Mouse (Mus musculus): ENCODE measurements around the gene Zdhhc19. TPM values are rescaled to one million over a fixed set of nuclear protein-coding genes. Genes with fewer than 3 reads are reported as not detected.
A peak's percentile ranks its signal among the peaks of the same experiment; 100 is the strongest.

Zdhhc19 gene
- total and polyA plus RNA-seq, 3 experiments, result 0.58 to 1.4 TPM; not detected in 1

DNA sequence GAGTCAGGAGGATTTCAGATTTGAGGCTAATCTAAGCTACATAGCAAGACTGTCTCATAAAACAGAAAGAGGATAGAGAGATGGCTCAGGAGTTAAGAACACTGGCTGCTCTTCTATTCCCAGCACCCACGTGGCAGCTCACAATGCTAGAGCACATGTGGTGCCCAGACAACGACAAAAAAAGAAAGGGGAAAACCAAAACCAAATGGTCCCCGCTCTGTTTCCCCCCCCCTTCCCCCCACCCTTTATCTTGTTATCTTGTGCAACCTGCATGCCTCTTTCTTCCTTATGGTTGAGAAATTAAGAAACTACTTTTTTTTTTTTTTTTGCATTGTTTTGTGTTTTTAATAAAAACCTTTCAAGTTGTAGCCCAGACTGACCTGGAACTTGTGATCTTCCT lies 27.6 kb upstream of the Zdhhc19 start:
- Histone ChIP-seq H3K36me3 (ENCODE audit: control insufficient read depth in 1 of 2, insufficient read depth in 2 of 2, low read length in 2 of 2) (peaks cover 14 to 22% of the 10 kb centered on the region in 2 experiments), H3K4me1 (ENCODE audit: control insufficient read depth in 1 of 2, insufficient read depth in 2 of 2, low read length in 2 of 2) (peaks cover 10 to 13% of the 10 kb centered on the region in 2 experiments), H3K9ac (ENCODE audit: control insufficient read depth, low read depth, low read length, poor library complexity, severe bottlenecking) (no peak overlapping the region), H3K4me3 (ENCODE audit: control insufficient read depth in 1 of 2, insufficient read depth in 1 of 2, low read depth in 2 of 2, low read length in 2 of 2) (no peak overlapping the region), H3K27me3 (ENCODE audit: control insufficient read depth in 1 of 2, insufficient read depth in 2 of 2, low read length in 2 of 2) (no peaks in the 10 kb centered on the region), H3K9me3 (replicated peaks; ENCODE audit: insufficient read depth, low read length) (no peaks in the 10 kb centered on the region), H3K79me2 (ENCODE audit: control insufficient read depth, insufficient read depth, low read length, poor library complexity) (no peaks in the 10 kb centered on the region), H3K27ac (ENCODE audit: control insufficient read depth, low read depth, low read length) (peak overlapping the region; percentile 45)
- peak; percentile 78 for DNase-seq (ENCODE audit: low read depth, low spot score)
- TF ChIP-seq GABPA (IDR thresholded peaks at IDR 0.05; ENCODE audit: low read depth, low read length), result no peak
- TF ChIP-seq USF2 (IDR thresholded peaks at IDR 0.05; ENCODE audit: borderline replicate concordance in 1 of 2, insufficient read depth in 1 of 2, low read depth in 1 of 2, low read length in 2 of 2), result no peak
- TF ChIP-seq JUND (IDR thresholded peaks at IDR 0.05; ENCODE audit: low read depth, low read length), result no peak
- TF ChIP-seq MYC (IDR thresholded peaks at IDR 0.05; ENCODE audit: low read depth, low read length), result peak; percentile 97
- peak; percentile 88 for TF ChIP-seq SIN3A (IDR thresholded peaks at IDR 0.05; ENCODE audit: low read length)
- TF ChIP-seq CHD2 (IDR thresholded peaks at IDR 0.05; ENCODE audit: low read length), result no peak
- TF ChIP-seq E2F4 (IDR thresholded peaks at IDR 0.05; ENCODE audit: borderline replicate concordance, low read depth, low read length), result no peak
- no peak for TF ChIP-seq ZC3H11A (IDR thresholded peaks at IDR 0.05; ENCODE audit: low read depth, low read length)
- TF ChIP-seq NRF1 (IDR thresholded peaks at IDR 0.05; ENCODE audit: insufficient read depth, low read depth, low read length, poor library complexity, severe bottlenecking), result no peak
- no peak for TF ChIP-seq NELFE (IDR thresholded peaks at IDR 0.05; ENCODE audit: low read depth, low read length)
- TF ChIP-seq ZMIZ1 (IDR thresholded peaks at IDR 0.05; ENCODE audit: low read depth, low read length), result no peak
- TF ChIP-seq POLR2AphosphoS2 (IDR thresholded peaks at IDR 0.05; ENCODE audit: low read length), result no peak
- no peak for TF ChIP-seq RCOR1 (IDR thresholded peaks at IDR 0.05; ENCODE audit: low read depth, low read length)
- TF ChIP-seq MEF2A (IDR thresholded peaks at IDR 0.05; ENCODE audit: extremely low read depth, insufficient replicate concordance, low read depth, low read length, poor library complexity, severe bottlenecking), result no peak
- TF ChIP-seq USF1 (IDR thresholded peaks at IDR 0.05; ENCODE audit: low read depth, low read length), result peak; percentile 78
- TF ChIP-seq EP300 (IDR thresholded peaks at IDR 0.05; ENCODE audit: low read depth in 1 of 2, low read length in 2 of 2), result peak in 1 of 2 experiments; percentile 73; a peak in 2 of 4 replicates
- no peak for TF ChIP-seq POLR2A (IDR thresholded peaks at IDR 0.05; ENCODE audit: control insufficient read depth in 1 of 2, insufficient read depth in 1 of 2, low read depth in 1 of 2, low read length in 2 of 2, poor library complexity in 1 of 2)
- TF ChIP-seq MAFK (IDR thresholded peaks at IDR 0.05; ENCODE audit: borderline replicate concordance, low read depth, low read length), result no peak
- TF ChIP-seq TCF12 (IDR thresholded peaks at IDR 0.05; ENCODE audit: low read depth, low read length), result peak; percentile 88
- peak; percentile 76 for TF ChIP-seq GATA1 (IDR thresholded peaks at IDR 0.05; ENCODE audit: low read depth, low read length)
- TF ChIP-seq MAX (IDR thresholded peaks at IDR 0.05; ENCODE audit: low read length), result peak; percentile 96
- no peak for TF ChIP-seq ZKSCAN1 (IDR thresholded peaks at IDR 0.05; ENCODE audit: low read depth, low read length)
- no peak for TF ChIP-seq BHLHE40 (IDR thresholded peaks at IDR 0.05; ENCODE audit: borderline replicate concordance, low read depth, low read length)
- TF ChIP-seq MXI1 (IDR thresholded peaks at IDR 0.05; ENCODE audit: low read depth, low read length), result peak; percentile 99
- TF ChIP-seq ETS1 (IDR thresholded peaks at IDR 0.05; ENCODE audit: low read depth, low read length), result peak; percentile 81
- peak; percentile 66; the same call in 1 of the 2 replicates for TF ChIP-seq MAZ (IDR thresholded peaks at IDR 0.05; ENCODE audit: low read depth, low read length)
- TF ChIP-seq TAL1 (IDR thresholded peaks at IDR 0.05; ENCODE audit: low read length), result no peak; the same call in 1 of the 2 replicates
- no peak for TF ChIP-seq TBP (IDR thresholded peaks at IDR 0.05; ENCODE audit: low read depth, low read length)
- no peak for TF ChIP-seq KAT2A (conservative IDR thresholded peaks at IDR 0.05; ENCODE audit: low read depth, low read length)
- peak; percentile 92 for TF ChIP-seq ZNF384 (IDR thresholded peaks at IDR 0.05; ENCODE audit: low read depth, low read length)
- TF ChIP-seq MYB (IDR thresholded peaks at IDR 0.05; ENCODE audit: low read depth, low read length), result no peak
- no peak for TF ChIP-seq RAD21 (IDR thresholded peaks at IDR 0.05; ENCODE audit: low read depth, low read length)
- no peak for TF ChIP-seq HCFC1 (IDR thresholded peaks at IDR 0.05; ENCODE audit: low read depth, low read length)
- no peak for TF ChIP-seq CTCF (IDR thresholded peaks at IDR 0.05 in 2 of 3, conservative IDR thresholded peaks at IDR 0.05 in 1 of 3; ENCODE audit: control insufficient read depth in 1 of 3, insufficient read depth in 1 of 3, low read depth in 2 of 3, low read length in 3 of 3, poor library complexity in 1 of 3, severe bottlenecking in 1 of 3)
- TF ChIP-seq POLR2AphosphoS5 (IDR thresholded peaks at IDR 0.05; ENCODE audit: borderline replicate concordance, low read depth, low read length), result no peak
- no peak for TF ChIP-seq CHD1 (IDR thresholded peaks at IDR 0.05; ENCODE audit: low read depth, low read length)
- no peak for TF ChIP-seq SMC3 (IDR thresholded peaks at IDR 0.05; ENCODE audit: low read depth, low read length)
- TF ChIP-seq ELF1 (IDR thresholded peaks at IDR 0.05; ENCODE audit: low read depth, low read length), result no peak

All from MEL (cell line).